Mouse (Mus musculus): Measurements from ENCODE around the gene Hhex.

- no peak for TF ChIP-seq CTCF (IDR thresholded peaks at IDR 0.05; ENCODE audit: low read depth, low read length)
- TF ChIP-seq POLR2A (IDR thresholded peaks at IDR 0.05; ENCODE audit: borderline replicate concordance, low read depth, low read length): no peak
Measured at GRCm38 (mm10) chr19:37428589-37428988, 6.0 kb upstream of the Hhex start.

All from bone marrow macrophage, adult 2 months (primary cell).